ENCODE assay signal across 8 mouse cellular contexts in the genomic region with DNA sequence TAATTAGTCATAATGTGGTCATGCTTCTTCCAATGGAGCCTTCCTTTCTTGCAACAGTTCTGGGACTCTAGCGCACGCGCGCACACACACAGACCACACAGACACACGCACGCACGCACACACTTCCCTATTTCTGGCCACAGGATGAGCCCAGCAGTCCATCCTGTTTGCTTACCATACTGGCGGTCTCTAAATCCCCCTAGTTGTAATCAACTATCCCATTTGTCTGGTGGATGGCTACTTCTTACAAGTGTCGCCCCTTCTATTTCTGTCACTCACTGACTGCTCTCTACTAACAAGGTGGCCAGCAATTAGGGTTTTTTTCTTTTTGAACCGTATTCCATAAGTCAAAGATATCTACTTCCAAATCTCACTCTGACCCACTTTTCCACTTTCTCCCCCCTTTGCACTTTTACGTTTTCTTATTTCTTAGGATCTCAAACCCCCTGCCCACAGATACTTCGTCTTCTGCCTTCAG. TPM values are rescaled to one million over a fixed set of nuclear protein-coding genes. Genes with fewer than 3 reads are reported as not detected.
A peak's percentile ranks its signal among the peaks of the same experiment; 100 is the strongest.
DNase-seq lines count a peak whose midpoint lies in the region; ATAC-seq lines count a peak whose summit lies in the region.

No protein-coding gene starts in this region.

- peak overlapping the region; percentile 98 for H3K27ac ChIP-seq in forebrain, embryonic 15.5 days (replicated peaks)
- peak overlapping the region; percentile 93 for H3K27ac ChIP-seq in intestine, embryonic 14.5 days (ENCODE audit: low read depth)
- H3K27ac ChIP-seq in midbrain, embryonic 15.5 days: peak overlapping the region; percentile 95

- peak; percentile 45 for DNase-seq in kidney, adult 11 months
- DNase-seq in kidney, adult 9 months: no peak
- DNase-seq in adrenal gland, adult 2 months: peak; percentile 71
- peak; percentile 62 for DNase-seq in intestine, embryonic 14.5 days (ENCODE audit: low spot score)
- peak; percentile 56 for DNase-seq in liver
- no peak for DNase-seq in gastrocnemius, postnatal 10 days

- H3K4me3 ChIP-seq in forebrain, embryonic 15.5 days: peak overlapping the region; percentile 89
- peak overlapping the region; percentile 91 for H3K4me3 ChIP-seq in intestine, embryonic 14.5 days (ENCODE audit: low read depth, low read length)
- peak overlapping the region; percentile 84 for H3K4me3 ChIP-seq in midbrain, embryonic 15.5 days

- WGBS in forebrain, embryonic 15.5 days: 39% methylated on average over 12 of the region's 12 CpGs
- WGBS in intestine, embryonic 14.5 days: 23% methylated on average over 12 of the region's 12 CpGs
- WGBS in midbrain, embryonic 15.5 days: 28% methylated on average over 12 of the region's 12 CpGs

- H3K36me3 ChIP-seq in forebrain, embryonic 15.5 days: no peaks in the 10 kb centered on the region
- H3K36me3 ChIP-seq in intestine, embryonic 14.5 days (ENCODE audit: control insufficient read depth, insufficient read depth, low read length): no peaks in the 10 kb centered on the region
- no peaks in the 10 kb centered on the region for H3K36me3 ChIP-seq in midbrain, embryonic 15.5 days (replicated peaks)

- no peaks in the 10 kb centered on the region for H3K9me3 ChIP-seq in forebrain, embryonic 15.5 days
- H3K9me3 ChIP-seq in intestine, embryonic 14.5 days (ENCODE audit: control insufficient read depth, low read length): no peaks in the 10 kb centered on the region
- H3K9me3 ChIP-seq in midbrain, embryonic 15.5 days: no peaks in the 10 kb centered on the region

- peak overlapping the region; percentile 87 for H3K4me2 ChIP-seq in forebrain, embryonic 15.5 days (replicated peaks)
- H3K4me2 ChIP-seq in intestine, embryonic 14.5 days (ENCODE audit: low read length): peak overlapping the region; percentile 91
- peak overlapping the region; percentile 67 for H3K4me2 ChIP-seq in midbrain, embryonic 15.5 days

- ATAC-seq in forebrain, embryonic 15.5 days (replicated peaks): peak; percentile 9; the same call in 1 of the 2 replicates
- peak; percentile 47; the same call in 1 of the 2 replicates for ATAC-seq in intestine, embryonic 14.5 days (replicated peaks; ENCODE audit: low FRiP score, low TSS enrichment, low read depth)
- ATAC-seq in midbrain, embryonic 15.5 days (replicated peaks): peak; percentile 18

- H3K9ac ChIP-seq in forebrain, embryonic 15.5 days (replicated peaks): peak overlapping the region; percentile 98
- H3K9ac ChIP-seq in intestine, embryonic 14.5 days (ENCODE audit: low read length): peak overlapping the region; percentile 88
- peak overlapping the region; percentile 80 for H3K9ac ChIP-seq in midbrain, embryonic 15.5 days

- H3K4me1 ChIP-seq in forebrain, embryonic 15.5 days: peaks cover 26% of the 10 kb centered on the region
- peaks cover 20% of the 10 kb centered on the region for H3K4me1 ChIP-seq in intestine, embryonic 14.5 days (replicated peaks; ENCODE audit: control insufficient read depth, insufficient read depth, low read length)
- peaks cover 34% of the 10 kb centered on the region for H3K4me1 ChIP-seq in midbrain, embryonic 15.5 days

- no peaks in the 10 kb centered on the region for H3K27me3 ChIP-seq in forebrain, embryonic 15.5 days
- H3K27me3 ChIP-seq in intestine, embryonic 14.5 days (replicated peaks; ENCODE audit: control insufficient read depth, insufficient read depth, low read length): no peaks in the 10 kb centered on the region
- no peaks in the 10 kb centered on the region for H3K27me3 ChIP-seq in midbrain, embryonic 15.5 days (replicated peaks)

RNA-seq across cellular contexts. Expression of a gene that starts 0.3 kb away (rescaled TPM):
- total RNA-seq in adrenal gland, adult 2 months (2021): 10 to 100 TPM; 39.6 to 40.7 TPM
- 20.7 and 24.9 TPM in 2 replicates for polyA plus RNA-seq in adrenal gland, adult 2 months (2012; rRNA removed)
- 32.5 and 35.4 TPM in 2 replicates for polyA plus RNA-seq in forebrain, embryonic 15.5 days (2015; fragmentation: Nextera tagmentation; extraction: Ambion mirVana)
- 9.2 and 9.9 TPM in 2 replicates for polyA plus RNA-seq in intestine, embryonic 14.5 days (2014; fragmentation: Nextera tagmentation; extraction: Ambion mirVana)
- polyA plus RNA-seq in midbrain, embryonic 15.5 days (2015; fragmentation: Nextera tagmentation; extraction: Ambion mirVana): 28.4 and 28.9 TPM in 2 replicates
- 10 to 100 TPM; 51.1 to 54.5 TPM for total RNA-seq in gastrocnemius, postnatal 10 days (2021)

RNA-seq across cellular contexts. Expression of a gene that starts 11.3 kb away (rescaled TPM):
- under 1 TPM; 0.58 to 0.76 TPM for total RNA-seq in adrenal gland, adult 2 months (2021)
- 0.07 TPM in 1 of 2 replicates, not detected in the other for polyA plus RNA-seq in adrenal gland, adult 2 months (2012; rRNA removed)
- 1.4 and 1.9 TPM in 2 replicates for polyA plus RNA-seq in forebrain, embryonic 15.5 days (2015; fragmentation: Nextera tagmentation; extraction: Ambion mirVana)
- polyA plus RNA-seq in intestine, embryonic 14.5 days (2014; fragmentation: Nextera tagmentation; extraction: Ambion mirVana): 1.1 and 2.0 TPM in 2 replicates
- polyA plus RNA-seq in midbrain, embryonic 15.5 days (2015; fragmentation: Nextera tagmentation; extraction: Ambion mirVana): 1.1 and 1.7 TPM in 2 replicates
- under 1 TPM; 0.42 to 0.90 TPM for total RNA-seq in gastrocnemius, postnatal 10 days (2021)

RNA-seq across cellular contexts. Expression of a gene that starts 45.4 kb away (rescaled TPM):
- total RNA-seq in adrenal gland, adult 2 months (2021): 100 to 1,000 TPM; 204 to 395 TPM
- polyA plus RNA-seq in adrenal gland, adult 2 months (2012; rRNA removed): 125 and 220 TPM in 2 replicates
- polyA plus RNA-seq in forebrain, embryonic 15.5 days (2015; fragmentation: Nextera tagmentation; extraction: Ambion mirVana): 187 and 192 TPM in 2 replicates
- 300 and 305 TPM in 2 replicates for polyA plus RNA-seq in intestine, embryonic 14.5 days (2014; fragmentation: Nextera tagmentation; extraction: Ambion mirVana)
- 166 and 185 TPM in 2 replicates for polyA plus RNA-seq in midbrain, embryonic 15.5 days (2015; fragmentation: Nextera tagmentation; extraction: Ambion mirVana)
- 100 to 1,000 TPM; 139 to 155 TPM for total RNA-seq in gastrocnemius, postnatal 10 days (2021)

Comparison
In these comparisons a context has a peak if more than half of its experiments do, and no peak if none do; other contexts are left out.
1. DNase-seq: peak in kidney, adult 11 months (single experiment), adrenal gland, adult 2 months (single experiment), intestine, embryonic 14.5 days (single experiment) and liver (single experiment); none in kidney, adult 9 months (single experiment) and gastrocnemius, postnatal 10 days (single experiment).
2. Peak in every context shown above with its lines, with median percentiles within 50 percentile points of each other: ATAC-seq, H3K27ac ChIP-seq, H3K4me2 ChIP-seq, H3K4me3 ChIP-seq and H3K9ac ChIP-seq.